Mouse (Mus musculus) WW6 (cell line): ENCODE measurements around the gene Tcf25.
"Not testable (repeated sequence)": the region's sequence is repeated elsewhere in the genome, so short reads cannot be mapped to it uniquely, and the experiment has no call there.

Experiments used
- DNase-seq: peaks from one replicate; pipeline ENCODE4 v3.0.0-alpha.2; 2013; ENCODE audit warnings: low read depth, low spot score

Tcf25 gene

DNA sequence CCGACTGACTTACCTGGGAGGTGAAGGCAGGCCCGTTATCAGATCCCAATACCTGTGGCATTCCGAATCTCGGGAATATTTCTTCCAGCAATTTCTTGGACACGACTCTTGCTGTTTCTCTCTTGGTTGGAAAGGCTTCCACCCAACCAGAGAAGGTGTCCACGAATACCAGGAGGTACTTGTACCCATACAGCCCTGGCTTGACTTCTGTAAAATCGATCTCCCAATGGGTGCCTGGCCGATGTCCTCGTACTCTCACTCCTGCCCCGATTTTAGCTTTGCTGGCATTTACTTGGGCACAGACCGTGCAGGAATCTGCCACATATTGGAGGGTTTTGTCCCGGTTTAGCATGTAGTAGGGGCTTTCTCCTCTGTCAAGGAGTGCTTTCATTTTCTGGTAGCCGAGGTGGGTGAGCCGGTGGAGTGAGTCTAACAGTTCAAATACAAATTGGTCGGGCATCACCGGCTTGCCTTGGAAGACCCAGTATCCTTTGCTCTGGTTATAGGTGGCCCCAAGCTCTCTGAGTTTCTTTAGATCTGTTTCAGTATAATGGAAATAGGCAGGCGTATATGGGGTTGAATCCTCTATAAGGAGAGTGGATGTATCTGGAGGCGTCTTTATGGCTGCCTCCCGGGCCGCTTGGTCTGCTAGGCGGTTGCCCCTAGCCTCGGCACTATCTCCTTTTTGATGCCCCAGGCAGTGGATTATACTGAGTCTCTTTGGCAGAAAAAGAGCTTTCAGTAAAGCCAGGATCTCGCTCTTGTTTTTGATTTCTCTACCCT lies 55.6 kb downstream of the Tcf25 start:
- no peak for DNase-seq

DNA sequence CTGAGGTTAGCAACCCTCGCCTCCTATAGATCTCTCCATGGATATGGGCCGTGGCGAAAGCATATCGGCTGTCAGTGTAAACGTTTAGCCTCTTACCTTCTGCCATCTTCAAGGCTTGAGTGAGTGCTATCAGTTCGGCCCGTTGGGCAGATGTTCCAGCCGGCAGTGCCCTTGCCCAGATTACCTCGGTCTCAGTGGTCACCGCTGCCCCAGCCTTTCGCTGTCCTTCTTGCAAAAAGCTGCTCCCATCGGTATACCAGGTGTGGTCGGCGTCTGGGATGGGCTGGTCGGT lies 56.1 kb downstream of the Tcf25 start:
- not testable (repeated sequence) for DNase-seq

- not testable (repeated sequence) for DNase-seq
Measured at GRCm38 (mm10) chr8:123430936-123431335, 57.4 kb downstream of the Tcf25 start.

DNA sequence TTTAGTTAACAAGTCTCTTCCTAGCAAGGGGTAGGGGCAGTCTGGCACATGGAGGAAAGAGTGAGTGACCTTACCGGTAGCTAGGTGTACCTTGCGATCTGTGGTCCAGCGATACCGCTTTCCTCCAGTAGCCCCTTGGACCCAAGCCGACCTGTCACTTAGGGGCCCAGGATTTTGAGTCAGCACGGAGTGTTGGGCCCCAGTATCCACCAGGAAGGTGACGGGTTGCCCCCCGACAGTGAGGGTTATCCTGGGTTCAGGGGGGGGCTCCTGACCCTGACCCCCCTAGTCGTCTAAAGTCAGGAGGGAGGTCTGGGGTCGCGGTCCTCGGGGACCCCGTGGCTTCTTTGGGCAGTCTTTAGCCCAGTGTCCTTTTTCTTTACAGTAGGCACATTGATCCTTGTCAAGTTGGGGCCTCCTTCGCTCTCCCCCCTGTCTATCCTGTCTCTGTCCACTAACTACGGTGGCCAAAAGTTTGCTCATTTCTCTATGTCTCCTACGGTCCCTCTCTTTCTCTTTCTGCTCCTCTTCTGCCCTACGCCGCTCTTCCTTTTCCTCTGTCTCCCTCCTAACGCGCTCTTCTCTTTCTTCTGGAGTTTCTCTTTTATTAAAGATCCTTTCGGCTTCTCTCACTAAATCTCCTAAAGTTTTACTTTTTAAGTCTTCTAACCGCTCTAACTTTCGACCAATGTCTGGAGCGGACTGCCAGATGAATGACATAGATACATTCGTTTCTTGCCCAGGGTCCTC lies 58.2 kb downstream of the Tcf25 start:
- no peak for DNase-seq

- DNase-seq: no peak
Measured at GRCm38 (mm10) chr8:123432381-123432780, 58.8 kb downstream of the Tcf25 start.

DNA sequence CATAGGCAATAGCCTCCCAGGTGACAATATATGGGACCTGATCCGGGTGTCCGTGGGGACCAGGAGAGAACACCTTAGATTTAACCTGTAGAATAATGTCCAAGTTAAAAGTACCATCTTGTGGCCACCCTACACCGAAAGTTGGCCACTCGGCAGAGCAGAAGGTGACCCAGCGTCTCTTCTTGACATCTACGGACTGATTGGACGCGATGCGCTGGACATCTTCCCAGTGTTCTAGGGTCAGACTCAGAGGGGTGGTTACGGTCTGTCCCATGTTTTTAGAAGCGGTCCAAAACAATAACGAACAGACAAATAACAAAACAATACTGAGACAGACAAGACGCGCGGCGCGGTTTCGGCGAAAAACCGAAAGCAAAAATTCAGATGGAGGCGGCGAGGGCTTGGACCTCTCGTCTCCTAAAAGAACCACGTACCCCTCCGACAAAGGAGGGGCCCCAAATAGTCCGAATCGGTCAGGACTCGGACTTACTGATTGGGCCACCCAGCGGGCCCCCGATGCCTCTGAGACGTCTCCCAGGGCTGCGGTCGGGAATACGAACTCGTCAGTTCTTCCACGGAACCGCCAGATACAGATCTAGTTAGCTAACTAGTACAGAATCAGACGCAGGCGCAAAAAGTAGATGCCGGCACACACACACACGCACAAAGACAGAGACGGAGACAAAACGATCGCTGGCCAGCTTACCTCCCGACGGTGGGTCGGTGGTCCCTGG lies 59.9 kb downstream of the Tcf25 start:
- DNase-seq: not testable (repeated sequence)

- DNase-seq: no peak
Measured at GRCm38 (mm10) chr8:123441788-123442187, 68.2 kb downstream of the Tcf25 start.

GRCm38 (mm10) chr8:123442351-123442750 lies 68.8 kb downstream of the Tcf25 start:
- no peak for DNase-seq

DNA sequence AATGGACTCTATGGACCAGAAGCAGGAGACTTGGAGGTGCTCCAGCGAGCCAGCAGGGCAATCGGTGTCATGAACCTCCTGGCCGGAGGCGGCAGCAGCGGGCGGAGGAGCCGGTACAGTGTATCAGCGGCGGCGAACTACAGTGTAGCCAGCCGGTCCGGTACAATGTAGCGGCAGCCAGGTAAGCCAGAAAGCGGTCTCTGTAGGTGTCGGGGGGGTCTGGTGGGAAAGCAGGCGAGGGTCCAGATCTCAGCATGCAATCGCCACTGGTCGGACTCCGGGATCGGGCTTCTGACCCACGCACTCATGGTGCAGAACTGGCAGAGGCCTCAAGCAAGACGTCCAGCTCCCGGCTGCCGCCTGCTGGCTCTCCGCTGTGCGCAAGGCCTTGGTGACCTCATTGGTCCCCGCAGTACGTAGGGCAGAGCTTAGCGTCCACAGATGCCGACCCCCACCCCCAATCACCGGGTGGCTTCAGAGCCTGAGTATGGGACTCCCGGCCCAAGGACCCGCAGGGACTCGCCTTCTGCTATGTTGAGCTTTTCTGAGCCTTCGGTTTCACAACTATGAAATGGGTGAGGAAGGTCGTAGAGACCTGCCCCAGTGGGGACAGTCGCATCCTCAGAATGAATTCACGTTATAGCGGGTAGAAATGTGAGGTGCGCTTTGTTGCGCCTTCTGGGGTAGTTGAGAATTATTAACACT lies 69.5 kb downstream of the Tcf25 start:
- DNase-seq: peak; percentile 82

- DNase-seq: no peak
Measured at GRCm38 (mm10) chr8:123443576-123443921, 70.0 kb downstream of the Tcf25 start.

- DNase-seq: no peak
Measured at GRCm38 (mm10) chr8:123444131-123444530, 70.6 kb downstream of the Tcf25 start.

DNA sequence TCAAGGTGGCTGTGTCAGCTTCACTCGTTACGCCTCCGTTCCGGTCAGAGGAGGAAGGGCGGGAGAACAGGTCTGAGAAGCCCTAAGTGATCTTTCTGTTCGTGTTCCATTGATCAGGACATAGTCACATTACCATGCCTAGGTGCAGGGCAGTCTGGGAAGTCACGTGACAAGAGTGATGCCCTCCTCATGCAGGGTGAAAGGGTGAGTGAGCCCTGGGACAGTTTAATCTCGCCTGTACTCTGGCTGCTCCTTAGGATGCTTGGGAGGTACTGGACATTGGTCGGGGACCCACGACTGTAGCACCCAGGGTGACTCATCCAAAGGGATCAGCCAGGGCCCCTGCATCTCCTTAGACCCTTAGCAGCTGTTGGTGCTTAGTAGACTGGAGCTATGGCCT lies 72.4 kb downstream of the Tcf25 start:
- DNase-seq: no peak

GRCm38 (mm10) chr8:123446799-123447198 lies 73.2 kb downstream of the Tcf25 start:
- no peak for DNase-seq

DNA sequence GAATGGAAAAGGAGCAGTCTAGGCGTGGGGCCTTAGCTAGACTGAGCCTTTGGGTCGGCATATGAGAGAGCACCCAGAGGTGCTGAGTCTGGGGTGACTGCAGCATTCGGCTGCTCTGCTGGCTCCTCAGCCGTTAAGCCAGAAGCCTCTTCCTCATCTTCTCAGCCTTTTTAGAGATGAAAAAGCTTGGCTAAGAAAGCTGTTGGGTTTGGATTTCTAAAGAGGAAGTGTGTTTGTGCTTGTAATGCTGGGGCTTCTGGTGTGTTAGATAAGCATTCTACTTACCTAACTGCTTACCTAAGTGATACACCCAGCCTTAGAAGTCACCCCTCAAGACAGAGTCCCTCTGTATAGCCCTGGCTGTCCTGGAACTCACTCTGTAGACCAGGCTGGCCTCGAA lies 77.2 kb downstream of the Tcf25 start:
- DNase-seq: no peak

DNA sequence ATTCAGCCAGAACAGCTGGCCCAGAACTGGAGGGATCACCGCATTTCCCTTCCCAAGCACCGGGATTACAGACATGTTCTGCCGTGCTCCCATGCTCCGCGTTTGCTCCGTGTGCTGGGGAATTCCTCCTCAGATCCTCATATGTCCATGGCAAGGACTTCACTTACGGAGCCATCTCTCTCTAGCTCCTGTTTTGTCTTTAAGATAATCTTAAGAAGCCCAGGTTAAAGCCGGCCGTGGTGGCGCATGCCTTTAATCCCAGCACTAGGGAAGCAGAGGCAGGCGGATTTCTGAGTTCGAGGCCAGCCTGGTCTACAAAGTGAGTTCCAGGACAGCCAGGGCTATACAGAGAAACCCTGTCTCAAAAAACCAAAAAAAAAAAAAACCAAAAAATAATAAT lies 78.2 kb downstream of the Tcf25 start:
- DNase-seq: not testable (repeated sequence)

- no peak for DNase-seq
Measured at GRCm38 (mm10) chr8:123452149-123452548, 78.6 kb downstream of the Tcf25 start.

- DNase-seq: no peak
Measured at GRCm38 (mm10) chr8:123453291-123453690, 79.7 kb downstream of the Tcf25 start.
